Mouse (Mus musculus): Measurements from ENCODE around the gene Pla2g1b. TPM values are rescaled to one million over a fixed set of nuclear protein-coding genes. Genes with fewer than 3 reads are reported as not detected.
"Not testable (repeated sequence)": the region's sequence is repeated elsewhere in the genome, so short reads cannot be mapped to it uniquely, and the experiment has no call there.

Gene Pla2g1b
- total RNA-seq, 2 experiments from 2014 or later, result not detected

- DNase-seq, result no peak
These were observed 18.9 kb downstream of the Pla2g1b start for GRCm38 (mm10) chr5:115484996-115485395.

GRCm38 (mm10) chr5:115485489-115486205 lies 19.6 kb downstream of the Pla2g1b start:
- DNase-seq, result no peak

GRCm38 (mm10) chr5:115486726-115487125 lies 20.7 kb downstream of the Pla2g1b start:
- DNase-seq, result no peak

- no peak for DNase-seq
These were observed 21.3 kb downstream of the Pla2g1b start for GRCm38 (mm10) chr5:115487353-115487752.

- DNase-seq, result no peak
These were observed 22.0 kb downstream of the Pla2g1b start for GRCm38 (mm10) chr5:115487942-115488580.

GRCm38 (mm10) chr5:115488841-115489698 lies 23.0 kb downstream of the Pla2g1b start:
- peak; percentile 86 to 95 for DNase-seq

GRCm38 (mm10) chr5:115489699-115490637 lies 23.9 kb downstream of the Pla2g1b start:
- peak; percentile 93 to 95 for DNase-seq

GRCm38 (mm10) chr5:115490638-115491000 lies 24.6 kb downstream of the Pla2g1b start:
- DNase-seq, result no peak

GRCm38 (mm10) chr5:115491076-115491475 lies 25.0 kb downstream of the Pla2g1b start:
- no peak for DNase-seq

GRCm38 (mm10) chr5:115491771-115492322 lies 25.8 kb downstream of the Pla2g1b start:
- DNase-seq, result peak; percentile 80 to 92

GRCm38 (mm10) chr5:115492711-115493335 lies 26.8 kb downstream of the Pla2g1b start:
- no peak for DNase-seq

GRCm38 (mm10) chr5:115493441-115493840 lies 27.4 kb downstream of the Pla2g1b start:
- no peak for DNase-seq

GRCm38 (mm10) chr5:115495618-115496017 lies 29.6 kb downstream of the Pla2g1b start:
- DNase-seq, result not testable (repeated sequence)

- DNase-seq, result no peak
These were observed 31.0 kb downstream of the Pla2g1b start for GRCm38 (mm10) chr5:115497033-115497432.

GRCm38 (mm10) chr5:115498307-115499240 lies 32.5 kb downstream of the Pla2g1b start:
- DNase-seq, result no peak

- DNase-seq, result peak in 1 of 2 experiments; percentile 80
These were observed 34.4 kb downstream of the Pla2g1b start for GRCm38 (mm10) chr5:115500383-115500935.

GRCm38 (mm10) chr5:115503035-115503434 lies 37.0 kb downstream of the Pla2g1b start:
- DNase-seq, result no peak

- not testable (repeated sequence) for DNase-seq
These were observed 39.6 kb downstream of the Pla2g1b start for GRCm38 (mm10) chr5:115505617-115506016.

Measured in heart, adult 18-20 months (tissue).